Mouse (Mus musculus): ENCODE measurements around the gene Crygf.
"Not testable (repeated sequence)": the region's sequence is repeated elsewhere in the genome, so short reads cannot be mapped to it uniquely, and the experiment has no call there.

Crygf gene

GRCm38 (mm10) chr1:65926294-65926693 lies at the start of gene Crygf:
TSS of gene Crygf (plus strand) at chr1:65926520.
- no peak for DNase-seq

- no peak for DNase-seq
Measured at GRCm38 (mm10) chr1:65925361-65926210, 734 bp upstream of the Crygf start.

GRCm38 (mm10) chr1:65926696-65927095 lies 376 bp downstream of the Crygf start:
- not testable (repeated sequence) for DNase-seq

- DNase-seq = no peak
Measured at GRCm38 (mm10) chr1:65930055-65930454, 3.7 kb downstream of the Crygf start.

- no peak for DNase-seq
Measured at GRCm38 (mm10) chr1:65932091-65932812, 5.9 kb downstream of the Crygf start.
